Mouse (Mus musculus): ENCODE data around the gene Hoxb8. TPM values are rescaled to one million over a fixed set of nuclear protein-coding genes. Genes with fewer than 3 reads are reported as not detected.

Hoxb8 gene
- total RNA-seq, 2 experiments from 2014 or later = not detected

DNA sequence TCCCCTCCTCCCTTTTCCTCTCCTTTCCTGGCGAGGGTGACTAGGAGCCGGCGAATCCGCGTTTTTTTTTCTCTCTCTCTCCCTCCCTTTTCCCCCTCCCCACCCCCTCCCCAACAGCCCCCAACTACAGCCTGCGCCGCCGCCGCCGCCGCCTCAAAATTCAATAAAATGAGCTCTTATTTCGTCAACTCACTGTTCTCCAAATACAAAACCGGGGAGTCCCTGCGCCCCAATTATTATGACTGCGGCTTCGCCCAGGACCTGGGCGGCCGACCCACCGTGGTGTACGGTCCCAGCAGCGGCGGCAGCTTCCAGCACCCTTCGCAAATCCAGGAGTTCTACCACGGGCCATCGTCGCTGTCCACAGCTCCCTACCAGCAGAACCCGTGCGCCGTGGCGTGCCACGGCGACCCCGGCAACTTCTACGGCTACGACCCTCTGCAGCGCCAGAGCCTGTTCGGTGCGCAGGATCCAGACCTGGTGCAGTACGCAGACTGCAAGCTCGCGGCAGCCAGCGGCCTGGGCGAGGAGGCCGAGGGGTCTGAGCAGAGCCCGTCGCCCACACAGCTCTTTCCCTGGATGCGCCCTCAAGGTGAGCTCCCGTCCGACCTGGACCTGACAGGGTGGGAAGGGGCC, 1.2 kb downstream of the Hoxb8 start:
- intact Hi-C loops (cut with DNase I) = loop anchor here (10.0 kb wide), 1 partner anchor 732 kb away; the partner anchor contains the start of gene Sp6
- no peak for DNase-seq (ENCODE audit: low spot score in 2 of 2)

GRCm38 (mm10) chr11:96284041-96284749, 2.5 kb downstream of the Hoxb8 start:
- DNase-seq (ENCODE audit: low spot score in 2 of 2) = peak in 1 of 2 experiments; percentile 12
- intact Hi-C loops (cut with DNase I) = loop anchor here (10.0 kb wide), 1 partner anchor 731 kb away; the partner anchor contains the start of gene Sp6

DNA sequence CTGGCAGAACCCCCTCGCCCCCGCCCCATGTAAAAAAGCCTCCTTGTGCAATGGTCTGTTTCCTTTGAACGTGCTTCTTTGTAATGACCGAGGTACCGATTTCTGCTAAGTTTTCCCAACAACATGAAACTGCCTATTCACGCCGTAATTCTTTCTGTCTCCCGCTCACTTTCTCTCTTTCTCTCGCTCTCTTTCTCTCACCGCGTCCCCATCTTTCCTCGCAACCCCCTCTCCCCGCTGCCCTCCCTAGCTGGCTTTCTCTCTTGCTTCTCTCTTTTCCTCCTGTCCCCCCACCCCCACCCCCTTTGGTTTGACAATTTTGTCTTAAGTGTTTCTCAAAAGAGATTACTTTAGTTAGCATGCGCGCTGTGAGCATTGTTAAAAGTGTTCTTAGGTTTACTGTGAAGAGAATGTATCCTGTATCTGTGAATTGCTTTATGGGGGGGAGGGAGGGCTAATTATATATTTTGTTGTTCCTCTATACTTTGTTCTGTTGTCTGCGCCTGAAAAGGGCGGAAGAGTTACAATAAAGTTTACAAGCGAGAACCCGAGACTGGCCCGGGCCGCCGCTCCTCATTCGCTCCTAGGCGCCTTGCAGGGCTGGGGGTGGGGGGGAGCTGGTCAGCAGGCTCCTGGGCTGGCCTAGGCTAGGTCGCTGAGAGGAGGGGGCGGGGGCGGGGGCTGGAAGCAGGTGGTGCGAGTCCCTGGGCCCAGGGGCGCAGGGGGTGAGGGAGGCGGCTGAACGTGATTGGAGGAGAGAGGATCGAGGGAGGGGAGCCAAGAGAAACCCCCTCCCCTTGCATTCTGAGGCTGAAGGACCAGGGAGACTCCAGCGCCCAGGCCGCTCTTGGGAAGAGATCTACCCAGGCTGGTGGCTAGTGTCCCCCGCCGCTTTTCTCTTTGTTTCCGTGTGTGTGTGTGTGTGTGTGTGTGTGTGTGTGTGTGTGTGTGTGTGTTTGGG, 3.3 kb downstream of the Hoxb8 start:
- intact Hi-C loops (cut with DNase I) = loop anchor here (10.0 kb wide), 1 partner anchor 730 kb away; the partner anchor contains the start of gene Sp6
- no peak for DNase-seq (ENCODE audit: low spot score in 2 of 2)

DNA sequence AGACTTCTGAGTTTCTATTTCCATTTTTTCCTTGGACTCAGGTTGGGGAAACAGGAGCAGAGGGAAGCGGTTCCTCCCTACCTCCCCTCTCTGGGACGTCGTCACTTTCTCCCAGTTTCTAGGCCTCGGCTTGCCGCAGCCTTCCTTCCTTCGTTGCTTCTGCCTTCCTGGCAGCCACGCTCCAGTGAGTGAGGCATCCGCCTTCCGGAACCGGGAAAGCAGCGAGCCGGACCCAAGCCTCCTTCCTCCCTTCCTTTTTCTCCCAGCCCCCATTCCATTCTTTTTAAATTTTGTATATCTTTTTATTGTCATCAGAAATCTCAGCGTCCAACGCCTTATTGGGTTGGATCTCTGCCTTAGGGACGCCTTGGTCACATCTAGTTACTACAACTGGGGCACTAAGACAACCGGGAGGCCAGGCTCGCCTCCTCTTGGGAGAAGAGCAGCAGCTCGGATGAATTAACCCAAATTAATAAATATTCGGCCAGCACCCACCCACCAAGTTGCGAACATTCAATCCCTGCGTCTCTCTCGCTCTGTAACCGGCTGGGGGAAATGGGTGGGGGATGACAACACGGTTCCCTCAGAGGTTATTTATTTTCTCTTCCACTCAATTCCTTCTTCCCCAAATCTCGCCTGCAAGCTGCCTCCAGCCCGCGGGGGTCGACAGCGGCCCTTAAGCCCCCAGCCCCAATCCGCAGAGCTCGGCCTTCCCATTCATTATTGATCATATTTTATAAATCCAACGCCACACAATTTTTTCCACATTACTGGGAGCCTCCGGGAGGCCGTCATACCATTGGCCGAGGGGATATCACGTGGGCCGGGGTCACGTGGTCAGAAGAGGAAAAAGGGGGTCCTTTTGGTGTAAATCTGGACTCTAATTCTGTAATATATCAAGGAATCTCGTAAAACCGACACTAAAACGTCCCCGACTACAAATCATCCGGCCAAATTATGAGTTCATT, 4.3 kb downstream of the Hoxb8 start, which contains the start of gene Hoxb7:
Gene Hoxb7, plus strand, starts transcription at position 853 of the 968 bp plus-strand sequence.
- DNase-seq (ENCODE audit: low spot score in 2 of 2) = no peak
- intact Hi-C loops (cut with DNase I) = loop anchor here (10.0 kb wide), 1 partner anchor 729 kb away; the partner anchor contains the start of gene Sp6

- intact Hi-C loops (cut with DNase I) = loop anchor here (10.0 kb wide), 1 partner anchor 728 kb away; the partner anchor contains the start of gene Sp6
- DNase-seq (ENCODE audit: low spot score in 2 of 2) = no peak
Observed at GRCm38 (mm10) chr11:96286739-96287385, 5.2 kb downstream of the Hoxb8 start.

GRCm38 (mm10) chr11:96287411-96287810, 5.7 kb downstream of the Hoxb8 start:
- intact Hi-C loops (cut with DNase I) = loop anchor here (10.0 kb wide), 1 partner anchor 727 kb away; the partner anchor contains the start of gene Sp6
- no peak for DNase-seq (ENCODE audit: low spot score in 2 of 2)

DNA sequence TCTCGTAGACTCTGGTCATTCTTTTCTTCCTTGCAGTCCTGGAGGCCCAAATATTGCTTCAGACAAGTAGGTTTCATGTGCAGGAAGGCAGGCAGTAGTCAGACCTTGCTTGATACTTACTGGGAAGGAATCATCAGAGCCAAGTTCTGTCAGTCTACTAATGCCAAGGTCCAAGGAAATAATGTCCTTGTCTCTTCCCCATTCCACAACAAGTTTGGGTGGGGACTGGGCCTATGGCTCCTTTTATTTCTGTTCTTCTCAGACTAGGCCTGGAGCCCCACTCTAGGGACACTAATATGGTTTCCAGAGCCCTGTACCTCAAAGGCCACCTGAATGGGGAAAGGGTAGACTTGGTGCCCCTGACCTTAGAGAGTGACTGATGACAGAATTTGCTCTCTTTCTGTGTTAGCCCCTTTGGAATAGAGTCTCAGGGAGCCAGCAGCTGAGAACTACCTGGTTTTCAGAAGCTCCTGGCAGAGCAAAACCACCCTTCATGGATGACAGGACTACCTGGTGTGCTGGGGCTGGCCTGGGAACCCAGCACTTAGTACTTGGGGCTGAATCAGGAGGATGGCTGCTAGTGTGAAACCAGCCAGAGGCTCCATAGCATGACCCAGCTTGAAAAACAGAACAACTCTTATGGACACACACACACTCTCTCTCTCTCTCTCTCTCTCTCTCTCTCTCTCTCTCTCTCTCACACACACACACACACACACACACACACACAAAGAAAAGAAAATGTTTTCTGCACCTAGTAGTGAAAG, 6.9 kb downstream of the Hoxb8 start:
- DNase-seq (ENCODE audit: low spot score in 2 of 2) = no peak
- intact Hi-C loops (cut with DNase I) = loop anchor here (10.0 kb wide), 1 partner anchor 726 kb away; the partner anchor contains the start of gene Sp6

GRCm38 (mm10) chr11:96289293-96289692, 7.6 kb downstream of the Hoxb8 start:
- intact Hi-C loops (cut with DNase I) = loop anchor here (10.0 kb wide), 1 partner anchor 726 kb away; the partner anchor contains the start of gene Sp6
- no peak for DNase-seq (ENCODE audit: low spot score in 2 of 2)

DNA sequence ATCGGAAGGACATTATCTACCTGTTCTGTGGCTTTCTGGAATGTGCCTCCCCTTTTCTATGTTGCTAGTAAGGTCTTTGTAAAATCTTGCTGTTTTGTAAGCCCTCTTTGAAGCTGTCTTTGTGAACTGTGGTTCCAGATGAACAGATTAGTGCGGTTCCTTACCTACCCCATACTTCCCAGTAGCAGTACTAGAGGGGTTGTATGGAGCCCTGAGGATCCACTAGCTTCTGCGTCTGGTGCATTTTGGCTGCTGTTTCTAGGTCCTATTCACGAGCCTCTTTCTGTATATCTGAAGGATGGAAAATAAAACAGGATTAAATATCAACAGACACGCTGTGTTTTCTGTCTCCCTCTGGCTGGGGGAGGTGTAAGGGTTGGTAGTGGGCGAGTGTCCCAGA, 8.1 kb downstream of the Hoxb8 start:
- intact Hi-C loops (cut with DNase I) = loop anchor here (10.0 kb wide), 1 partner anchor 725 kb away; the partner anchor contains the start of gene Sp6
- DNase-seq (ENCODE audit: low spot score in 2 of 2) = no peak

DNA sequence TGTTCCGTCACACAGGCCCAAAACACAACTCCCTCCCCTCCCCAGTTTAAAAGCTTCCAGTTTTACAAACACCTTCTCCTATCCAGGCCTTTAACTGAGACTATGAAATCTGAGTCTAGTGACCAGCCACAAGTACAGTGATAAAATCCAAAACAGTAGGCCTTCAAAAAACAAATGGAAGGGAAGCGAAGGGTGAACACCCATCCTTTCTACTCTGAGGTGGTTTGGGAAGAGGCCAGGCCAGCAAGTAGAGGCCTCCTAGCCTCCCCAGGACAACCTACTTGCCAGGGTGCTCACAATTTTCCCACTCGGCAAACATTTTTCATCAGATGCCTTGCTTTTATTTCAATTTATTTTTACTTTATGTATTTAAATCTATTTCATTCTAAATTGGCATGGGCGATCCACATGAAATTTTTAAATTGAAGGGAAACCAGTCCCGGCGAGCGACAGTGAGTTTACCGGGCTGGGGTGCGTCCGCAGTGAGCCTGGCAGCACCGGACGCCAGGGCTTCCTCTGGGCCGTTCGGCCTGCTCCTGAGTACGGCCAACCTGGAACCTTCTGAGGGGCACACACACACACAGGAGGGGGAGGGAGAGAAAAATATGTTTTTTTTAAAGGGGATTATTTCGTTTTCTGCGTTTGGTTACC, 9.1 kb downstream of the Hoxb8 start:
- intact Hi-C loops (cut with DNase I) = no loop called here
- no peak for DNase-seq (ENCODE audit: low spot score in 2 of 2)

DNA sequence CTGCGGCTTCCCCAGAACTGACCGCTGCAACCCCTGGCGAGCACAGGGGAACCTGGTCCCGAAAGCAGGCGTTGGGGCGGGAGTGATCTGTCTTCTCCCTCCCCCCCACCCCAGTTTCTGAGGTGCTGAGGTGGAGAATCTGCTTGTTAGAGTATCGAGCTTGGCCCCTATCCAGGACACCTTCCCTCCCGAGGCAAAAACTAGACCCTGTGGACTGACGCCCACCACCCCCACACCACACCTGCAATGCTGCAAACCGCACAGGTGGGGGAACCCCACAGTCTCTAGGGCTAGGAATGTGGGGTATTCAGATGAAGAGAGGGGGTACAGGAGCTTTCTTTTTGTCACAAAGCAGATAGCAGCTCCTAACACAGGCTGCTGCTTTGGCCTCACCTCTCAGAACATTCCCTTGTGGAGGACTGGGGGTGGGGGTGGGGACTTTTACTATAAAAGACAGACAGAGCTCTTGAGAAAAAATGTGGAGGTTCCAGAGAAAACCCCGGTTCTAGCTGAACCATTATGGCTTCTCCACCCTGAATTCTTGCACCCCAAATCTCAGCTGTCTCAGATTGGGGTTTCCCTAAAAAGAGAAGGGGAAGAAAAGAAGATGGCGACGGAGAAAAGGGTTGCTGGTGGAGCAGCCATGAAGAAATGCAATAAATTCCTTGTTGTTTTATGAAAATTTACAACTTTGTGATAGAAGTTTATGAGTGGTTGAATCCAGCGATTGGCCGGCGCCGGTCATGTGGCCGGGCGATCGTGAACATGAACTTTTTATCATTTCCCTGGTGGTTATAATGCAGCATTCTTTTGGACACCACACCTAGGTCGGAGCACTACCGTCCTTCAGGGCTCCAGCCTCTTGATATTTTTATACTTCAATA, 10.2 kb downstream of the Hoxb8 start, which contains the start of gene Hoxb6:
Gene Hoxb6, plus strand, starts transcription at position 796 of the 884 bp plus-strand sequence.
- no peak for DNase-seq (ENCODE audit: low spot score in 2 of 2)
- intact Hi-C loops (cut with DNase I) = no loop called here

DNA sequence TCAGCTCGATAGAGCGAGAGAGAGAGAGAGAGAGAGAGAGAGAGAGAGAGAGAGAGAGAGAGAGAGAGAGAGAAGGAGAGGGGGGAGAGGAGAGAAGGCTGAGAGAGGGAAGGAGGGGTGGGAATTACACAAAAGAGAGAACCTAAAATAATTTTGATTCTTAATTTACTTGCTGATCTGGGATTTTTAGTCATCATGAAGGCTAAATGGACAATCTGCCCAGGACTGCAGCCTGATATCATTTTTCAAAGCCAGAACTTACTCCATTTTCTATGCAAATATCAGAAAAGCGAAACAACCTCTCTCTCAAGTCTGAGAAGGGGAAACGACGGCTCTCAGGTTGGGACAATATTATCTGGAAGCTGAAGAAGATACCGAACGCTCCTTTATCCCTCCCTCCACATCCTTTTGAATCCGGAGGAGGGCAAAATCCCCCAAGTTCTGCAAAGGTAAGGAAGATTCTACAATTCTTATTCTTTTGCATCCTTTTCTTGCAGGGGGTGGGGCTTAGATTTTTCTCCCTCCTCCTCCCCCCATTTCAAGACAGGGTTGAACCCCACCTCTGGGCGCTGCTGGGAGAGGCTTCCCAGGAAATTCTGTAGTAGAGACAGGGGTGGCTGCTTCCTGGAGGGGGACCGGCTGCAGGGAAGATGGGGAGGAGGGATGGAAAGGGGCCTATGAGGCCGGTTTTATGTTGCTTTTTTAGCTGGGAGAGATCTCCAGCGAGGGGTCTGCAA, 11.0 kb downstream of the Hoxb8 start:
- intact Hi-C loops (cut with DNase I) = no loop called here
- no peak for DNase-seq (ENCODE audit: low spot score in 2 of 2)

DNA sequence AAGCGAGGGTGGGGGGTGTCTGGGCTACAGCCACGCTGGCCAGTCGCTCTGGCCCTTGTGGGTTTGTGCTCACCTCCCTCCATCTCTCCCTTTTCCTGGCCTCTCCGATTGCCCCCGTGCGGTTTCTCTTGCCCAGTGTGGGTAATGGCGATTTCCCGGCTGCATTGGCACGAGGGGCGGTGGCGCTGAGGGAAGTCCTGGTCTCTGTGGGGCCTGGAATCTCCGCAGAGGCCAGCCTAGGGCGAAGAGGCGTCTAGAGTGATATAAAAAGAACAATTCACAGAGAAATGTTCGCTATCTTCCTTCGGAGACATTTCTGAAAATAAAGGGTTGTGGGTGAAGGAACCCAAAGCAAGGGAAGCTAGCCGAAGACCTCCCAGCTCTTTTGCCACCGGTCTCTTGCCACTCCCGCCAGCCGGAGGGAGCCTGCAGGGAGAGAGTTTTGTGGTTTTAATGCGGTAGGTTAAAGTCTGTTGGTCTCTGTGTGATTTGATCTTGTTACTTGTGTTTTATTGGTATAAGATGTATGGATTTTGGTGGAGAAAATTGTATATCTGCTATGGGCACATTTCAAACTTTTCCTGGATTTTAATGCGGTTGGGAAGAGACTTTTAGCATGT, 11.7 kb downstream of the Hoxb8 start:
- intact Hi-C loops (cut with DNase I) = no loop called here
- no peak for DNase-seq (ENCODE audit: low spot score in 2 of 2)

Data from left cerebral cortex, postnatal 14 days (tissue).